Comparison of ENCODE assay signal across 7 mouse cellular contexts in the genomic region with DNA sequence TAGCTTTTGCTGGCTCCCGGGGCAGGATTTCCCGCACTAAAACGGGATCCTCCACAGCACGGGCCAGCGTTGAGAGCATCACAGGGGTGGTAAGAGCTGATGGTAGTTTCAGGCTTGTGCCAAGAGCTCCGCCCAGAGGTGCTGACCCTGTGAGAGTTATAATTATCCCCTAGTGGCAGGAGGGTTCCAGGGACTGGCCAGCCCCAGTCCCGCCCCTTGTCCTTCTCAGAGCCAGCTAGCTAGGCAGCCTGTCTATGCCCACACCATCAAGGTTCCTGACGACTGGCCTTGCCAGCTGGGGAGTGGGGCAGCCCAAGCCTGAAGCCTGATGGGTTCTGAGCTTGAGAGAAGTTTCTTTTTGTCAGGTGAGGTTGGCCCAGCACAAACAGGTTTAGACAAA. TPM values are rescaled to one million over a fixed set of nuclear protein-coding genes. Genes with fewer than 3 reads are reported as not detected.
A peak's percentile ranks its signal among the peaks of the same experiment; 100 is the strongest.
DNase-seq lines count a peak whose midpoint lies in the region; ATAC-seq and TF ChIP-seq lines count a peak whose summit lies in the region.

No protein-coding gene starts in this region.

- H3K9ac ChIP-seq in stomach, postnatal 0 days (ENCODE audit: low read length) = no peak overlapping the region

- peak overlapping the region; percentile 32 for H3K4me3 ChIP-seq in E14TG2a.4 (replicated peaks; ENCODE audit: low read length)
- H3K4me3 ChIP-seq in stomach, postnatal 0 days (ENCODE audit: low read depth, low read length) = no peak overlapping the region

- no peak overlapping the region for H3K27ac ChIP-seq in stomach, postnatal 0 days (replicated peaks)

- peaks cover 36% of the 10 kb centered on the region for H3K27me3 ChIP-seq in E14TG2a.4 (ENCODE audit: insufficient read depth, low read length)
- no peaks in the 10 kb centered on the region for H3K27me3 ChIP-seq in stomach, postnatal 0 days (ENCODE audit: control insufficient read depth, insufficient read depth, low read length)

- H3K9me3 ChIP-seq in E14TG2a.4 (ENCODE audit: low read length) = no peaks in the 10 kb centered on the region
- no peaks in the 10 kb centered on the region for H3K9me3 ChIP-seq in stomach, postnatal 0 days (ENCODE audit: control insufficient read depth, low read length)

- H3K36me3 ChIP-seq in E14TG2a.4 (ENCODE audit: insufficient read depth, low read length) = peaks cover 47% of the 10 kb centered on the region
- H3K36me3 ChIP-seq in stomach, postnatal 0 days (ENCODE audit: control insufficient read depth, insufficient read depth, low read length) = peaks cover 10% of the 10 kb centered on the region

- H3K4me1 ChIP-seq in E14TG2a.4 (replicated peaks; ENCODE audit: low read depth, low read length) = peaks cover 50% of the 10 kb centered on the region
- H3K4me1 ChIP-seq in stomach, postnatal 0 days (replicated peaks; ENCODE audit: control insufficient read depth, insufficient read depth) = peaks cover 4% of the 10 kb centered on the region

- no peak overlapping the region for H3K4me2 ChIP-seq in stomach, postnatal 0 days (replicated peaks; ENCODE audit: low read depth)

- no peak for TF ChIP-seq EP300 in stomach, postnatal 0 days (optimal IDR thresholded peaks at IDR 0.05)

- ATAC-seq in stomach, postnatal 0 days (ENCODE audit: low FRiP score, low TSS enrichment) = no peak

- WGBS in stomach, postnatal 0 days = 28% methylated on average over 8 of the region's 8 CpGs

- no peak for TF ChIP-seq CTCF in E14TG2a.4 (conservative IDR thresholded peaks at IDR 0.05; ENCODE audit: low read length)
- peak; percentile 28; the same call in 1 of the 2 replicates for TF ChIP-seq CTCF in stomach, postnatal 0 days (IDR thresholded peaks at IDR 0.05; ENCODE audit: low read depth)

- DNase-seq in 416B (ENCODE audit: low read depth) = peak; percentile 85
- peak; percentile 98 for DNase-seq in heart, adult 11 months
- DNase-seq in kidney, postnatal 14 days = peak; percentile 46
- DNase-seq in stomach, postnatal 0 days (ENCODE audit: low spot score) = peak; percentile 48
- no peak for DNase-seq in layer of hippocampus, adult 18-20 months (ENCODE audit: low spot score in 2 of 2)
- no peak for DNase-seq in cerebellum, adult 18-20 months

RNA-seq across cellular contexts. Expression of gene Rbm38, which starts 1.7 kb away (rescaled TPM):
- polyA plus RNA-seq in stomach, postnatal 0 days (2015; fragmentation: Nextera tagmentation; extraction: Ambion mirVana) = 24.9 and 25.4 TPM in 2 replicates
- 1 to 10 TPM; 4.5 to 4.7 TPM for total RNA-seq in layer of hippocampus, adult 18-20 months (2021)

RNA-seq across cellular contexts. Expression of gene Rae1, which starts 18.7 kb away (rescaled TPM):
- 66.8 and 68.7 TPM in 2 replicates for polyA plus RNA-seq in stomach, postnatal 0 days (2015; fragmentation: Nextera tagmentation; extraction: Ambion mirVana)
- total RNA-seq in layer of hippocampus, adult 18-20 months (2021) = 10 to 100 TPM; 70.3 to 75.5 TPM

RNA-seq across cellular contexts. Expression of gene Spo11, which starts 41.1 kb away (rescaled TPM):
- 0.02 TPM in 2 replicates for polyA plus RNA-seq in stomach, postnatal 0 days (2015; fragmentation: Nextera tagmentation; extraction: Ambion mirVana)
- total RNA-seq in layer of hippocampus, adult 18-20 months (2021) = not detected

Comparison
In these comparisons a context has a peak if more than half of its experiments do, and no peak if none do; other contexts are left out.
1. DNase-seq: peak in 416B (single experiment), heart, adult 11 months (single experiment), kidney, postnatal 14 days (single experiment) and stomach, postnatal 0 days (single experiment); none in layer of hippocampus, adult 18-20 months (0 of 2) and cerebellum, adult 18-20 months (0 of 2).